Mouse (Mus musculus) cerebellum, adult 9-10 months (tissue): ENCODE data around the gene Klhl21.
A peak's percentile ranks its signal among the peaks of the same experiment; 100 is the strongest.

Experiments
- DNase-seq: peaks from one replicate; pipeline ENCODE4 v3.0.0; 2022

Klhl21 gene

GRCm38 (mm10) chr4:152008622-152009075, at the start of gene Klhl21:
Gene Klhl21, plus strand, starts transcription at chr4:152008803.
- DNase-seq, result peak; percentile 93

- no peak for DNase-seq
These were observed 48.6 kb upstream of the Klhl21 start for GRCm38 (mm10) chr4:151959849-151960512.

- DNase-seq, result no peak
These were observed 48.1 kb upstream of the Klhl21 start for GRCm38 (mm10) chr4:151960513-151960854.

- no peak for DNase-seq
These were observed 45.8 kb upstream of the Klhl21 start for GRCm38 (mm10) chr4:151962817-151963216.

- DNase-seq, result no peak
These were observed 40.2 kb upstream of the Klhl21 start for GRCm38 (mm10) chr4:151968204-151968921.

- DNase-seq, result peak; percentile 44
These were observed 36.2 kb upstream of the Klhl21 start for GRCm38 (mm10) chr4:151972221-151972967.

GRCm38 (mm10) chr4:151975441-151975840, 33.2 kb upstream of the Klhl21 start:
- peak; percentile 35 for DNase-seq

- peak; percentile 89 for DNase-seq
These were observed 30.9 kb upstream of the Klhl21 start for GRCm38 (mm10) chr4:151977748-151978147.

GRCm38 (mm10) chr4:151980699-151981098, 27.9 kb upstream of the Klhl21 start:
- no peak for DNase-seq

- DNase-seq, result peak; percentile 88
These were observed 27.2 kb upstream of the Klhl21 start for GRCm38 (mm10) chr4:151981363-151981762.

- DNase-seq, result no peak
These were observed 25.6 kb upstream of the Klhl21 start for GRCm38 (mm10) chr4:151983043-151983442.

GRCm38 (mm10) chr4:151983560-151983959, 25.0 kb upstream of the Klhl21 start:
- DNase-seq, result no peak

- DNase-seq, result peak; percentile 77
These were observed 22.7 kb upstream of the Klhl21 start for GRCm38 (mm10) chr4:151985886-151986285.

GRCm38 (mm10) chr4:151986650-151987049, 22.0 kb upstream of the Klhl21 start:
- no peak for DNase-seq

GRCm38 (mm10) chr4:151988014-151988341, 20.6 kb upstream of the Klhl21 start:
- DNase-seq, result no peak

GRCm38 (mm10) chr4:151988342-151989109, 20.1 kb upstream of the Klhl21 start, which contains the start of gene Thap3:
Gene Thap3, minus strand, starts transcription at chr4:151988997.
- peak; percentile 80 for DNase-seq

- peak; percentile 56 for DNase-seq
These were observed 19.5 kb upstream of the Klhl21 start for GRCm38 (mm10) chr4:151989110-151989488.

- DNase-seq, result no peak
These were observed 16.5 kb upstream of the Klhl21 start for GRCm38 (mm10) chr4:151992091-151992490.

GRCm38 (mm10) chr4:151993035-151993434, 15.6 kb upstream of the Klhl21 start:
- no peak for DNase-seq

- no peak for DNase-seq
These were observed 14.1 kb upstream of the Klhl21 start for GRCm38 (mm10) chr4:151994228-151995171.

- DNase-seq, result peak; percentile 75
These were observed 13.0 kb upstream of the Klhl21 start for GRCm38 (mm10) chr4:151995371-151996172.
